Mouse (Mus musculus) forebrain, embryonic 12.5 days (tissue): ENCODE results near the gene Naa80. TPM values are rescaled to one million over a fixed set of nuclear protein-coding genes. Genes with fewer than 3 reads are reported as not detected.

Experiments used
- ATAC-seq: fragments of 200-750 bp; cut with Nextera tagmentation; 2 replicates; pipeline ENCODE4 v1.8.0; 2017; ENCODE audit warnings: moderate TSS enrichment; ENCODE audit not compliant: low FRiP score
- H3K27ac ChIP-seq: fragments of 300-500 bp; sonication (generic); 2 replicates; pipeline ENCODE4 v1.5.1; 2016; ENCODE audit warnings: mild to moderate bottlenecking
- H3K27me3 ChIP-seq: fragments of 300-500 bp; sonication (generic); 2 replicates; pipeline ENCODE4 v1.6.1; 2016; ENCODE audit warnings: mild to moderate bottlenecking
- H3K36me3 ChIP-seq: fragments of 300-500 bp; sonication (generic); replicated peaks from 2 replicates; pipeline ENCODE4 v1.6.1; 2016; ENCODE audit warnings: mild to moderate bottlenecking
- H3K4me1 ChIP-seq: fragments of 300-500 bp; sonication (generic); 2 replicates; pipeline ENCODE4 v1.6.1; 2016
- H3K4me2 ChIP-seq: fragments of 300-500 bp; sonication (generic); 2 replicates; pipeline ENCODE4 v1.6.1; 2016; ENCODE audit warnings: mild to moderate bottlenecking, moderate library complexity
- H3K4me3 ChIP-seq: fragments of 300-500 bp; sonication (generic); replicated peaks from 2 replicates; pipeline ENCODE4 v1.5.1; 2016; ENCODE audit warnings: mild to moderate bottlenecking
- H3K9ac ChIP-seq: fragments of 300-500 bp; sonication (generic); 2 replicates; pipeline ENCODE4 v1.6.1; 2016; ENCODE audit warnings: mild to moderate bottlenecking
- H3K9me3 ChIP-seq: fragments of 300-500 bp; sonication (generic); 2 replicates; pipeline ENCODE4 v1.6.1; 2016
- WGBS: fragments of 180-500 bp; shearing (Covaris S2); methylation state at CpG from one replicate; pipeline ENCODE4 v1.1.7; 2016; 5-methylcytosine and 5-hydroxymethylcytosine counted together
- polyA plus RNA-seq: library from polyadenylated mRNA; unstranded; fragments of >200 nt; fragmentation: Nextera tagmentation; extraction: Ambion mirVana; gene quantifications from 2 replicates; pipeline ENCODE4 v1.2.1, GENCODE M21; 2016

The Naa80 gene
- polyA plus RNA-seq, 1 experiment from 2014 or later: 14.2 TPM

- H3K4me3 ChIP-seq: no peak overlapping the region
- no peak for ATAC-seq
- WGBS: 96% methylated on average over 6 of the region's 6 CpGs
- H3K36me3 ChIP-seq: peaks cover 80% of the 10 kb centered on the region
- 0 out of 2 replicates have a peak overlapping the region, but pooled peaks have one; percentile 62 for H3K27ac ChIP-seq
- no peaks in the 10 kb centered on the region for H3K27me3 ChIP-seq
- H3K9ac ChIP-seq: no peak overlapping the region
- H3K4me1 ChIP-seq: peaks cover 34% of the 10 kb centered on the region
- no peaks in the 10 kb centered on the region for H3K9me3 ChIP-seq
- H3K4me2 ChIP-seq: no peak overlapping the region
Measured at GRCm38 (mm10) chr9:107618098-107618497, 39.4 kb downstream of the Naa80 start.

DNA sequence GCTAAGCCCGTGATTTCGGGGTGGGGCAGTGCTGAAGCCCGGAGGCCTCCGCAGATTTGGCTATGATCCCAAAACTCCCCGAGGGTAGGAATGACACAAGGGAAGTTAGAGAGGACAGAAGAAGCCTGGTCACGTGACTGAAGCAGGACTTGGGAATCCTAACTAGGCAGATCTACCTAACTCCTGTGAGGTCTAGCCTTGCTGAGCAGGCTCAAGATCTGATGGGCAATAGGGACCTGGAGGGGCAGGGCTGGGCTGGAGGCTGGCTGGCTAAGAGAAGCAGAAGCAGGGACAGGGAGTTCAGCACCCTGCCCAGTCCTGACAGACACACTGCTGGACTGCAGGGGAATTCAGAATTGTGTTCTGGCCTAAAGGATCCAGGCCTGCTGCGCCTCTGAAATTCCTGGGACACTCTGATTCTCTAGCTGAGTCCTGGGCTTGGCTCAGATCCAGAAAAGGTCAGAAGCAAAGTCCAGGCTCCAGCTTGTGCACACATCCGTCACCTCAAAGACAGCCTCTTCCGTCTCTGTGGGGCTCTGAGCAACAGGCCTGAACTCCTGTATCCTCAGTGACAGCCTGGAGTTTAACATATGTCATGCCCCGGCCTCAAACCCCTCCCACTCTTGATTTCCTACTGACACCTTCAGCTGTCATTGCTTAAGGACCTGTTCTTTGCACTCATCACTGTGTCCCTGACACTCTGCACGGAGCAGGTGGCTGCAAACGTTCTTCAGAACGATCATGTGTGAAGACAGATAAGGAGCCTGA lies 40.3 kb downstream of the Naa80 start:
- Histone ChIP-seq H3K9me3 (no peaks in the 10 kb centered on the region), H3K4me3 (no peak overlapping the region), H3K36me3 (peaks cover 84% of the 10 kb centered on the region), H3K4me2 (no peak overlapping the region), H3K4me1 (peaks cover 27% of the 10 kb centered on the region), H3K27ac (peak overlapping the region; percentile 62; the same call in 1 of the 2 replicates), H3K9ac (no peak overlapping the region), H3K27me3 (no peaks in the 10 kb centered on the region)
- 70% methylated on average over 13 of the region's 13 CpGs for WGBS
- no peak for ATAC-seq

GRCm38 (mm10) chr9:107619546-107619879 lies 40.8 kb downstream of the Naa80 start:
- Histone ChIP-seq H3K27ac (peak overlapping the region; percentile 62; the same call in 1 of the 2 replicates), H3K9ac (no peak overlapping the region), H3K4me1 (peaks cover 26% of the 10 kb centered on the region), H3K9me3 (no peaks in the 10 kb centered on the region), H3K4me2 (no peak overlapping the region), H3K36me3 (peaks cover 82% of the 10 kb centered on the region), H3K4me3 (no peak overlapping the region), H3K27me3 (no peaks in the 10 kb centered on the region)
- 87% methylated on average over 13 of the region's 13 CpGs for WGBS
- ATAC-seq: no peak

GRCm38 (mm10) chr9:107620954-107621353 lies 42.3 kb downstream of the Naa80 start:
- no peaks in the 10 kb centered on the region for H3K27me3 ChIP-seq
- peaks cover 80% of the 10 kb centered on the region for H3K36me3 ChIP-seq
- H3K4me3 ChIP-seq: no peak overlapping the region
- no peak overlapping the region for H3K9ac ChIP-seq
- H3K4me2 ChIP-seq: no peak overlapping the region
- H3K4me1 ChIP-seq: peaks cover 30% of the 10 kb centered on the region
- H3K9me3 ChIP-seq: no peaks in the 10 kb centered on the region
- no peak for ATAC-seq
- 0 out of 2 replicates have a peak overlapping the region, but pooled peaks have one; percentile 25 for H3K27ac ChIP-seq

GRCm38 (mm10) chr9:107624539-107624938 lies 45.9 kb downstream of the Naa80 start:
- H3K27me3 ChIP-seq: no peaks in the 10 kb centered on the region
- peaks cover 56% of the 10 kb centered on the region for H3K4me1 ChIP-seq
- 73% methylated on average over 5 of the region's 5 CpGs for WGBS
- no peak overlapping the region for H3K9ac ChIP-seq
- H3K27ac ChIP-seq: peak overlapping the region; percentile 68
- no peak overlapping the region for H3K4me3 ChIP-seq
- no peak overlapping the region for H3K4me2 ChIP-seq
- no peaks in the 10 kb centered on the region for H3K9me3 ChIP-seq
- peaks cover 59% of the 10 kb centered on the region for H3K36me3 ChIP-seq
- ATAC-seq: no peak

DNA sequence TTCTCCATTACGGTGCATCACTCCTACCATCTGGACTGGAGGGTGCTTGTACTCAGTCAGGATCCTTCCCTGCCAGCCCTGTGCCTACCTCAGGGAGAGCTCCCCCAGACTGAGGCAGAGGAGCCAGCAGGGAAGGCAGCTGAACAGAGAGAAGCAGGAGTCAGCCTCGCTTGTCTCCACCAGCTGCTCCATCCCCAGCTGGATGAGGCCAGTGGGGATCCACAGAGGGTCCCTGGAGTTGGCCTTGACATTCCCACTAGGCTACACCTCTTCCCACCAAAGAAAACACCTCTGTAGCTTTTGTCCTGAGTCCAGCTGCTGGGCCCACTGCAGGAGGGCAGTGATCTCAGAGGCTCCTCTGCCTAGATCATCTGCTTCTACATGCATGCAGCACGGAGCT lies 46.3 kb downstream of the Naa80 start:
- Histone ChIP-seq H3K4me2 (no peak overlapping the region), H3K9me3 (no peaks in the 10 kb centered on the region), H3K9ac (peak overlapping the region; percentile 43; the same call in 1 of the 2 replicates), H3K4me3 (no peak overlapping the region), H3K27me3 (no peaks in the 10 kb centered on the region), H3K36me3 (peaks cover 55% of the 10 kb centered on the region), H3K4me1 (peaks cover 57% of the 10 kb centered on the region), H3K27ac (peak overlapping the region; percentile 68)
- WGBS: 72% methylated on average over 3 of the region's 3 CpGs
- ATAC-seq: no peak

DNA sequence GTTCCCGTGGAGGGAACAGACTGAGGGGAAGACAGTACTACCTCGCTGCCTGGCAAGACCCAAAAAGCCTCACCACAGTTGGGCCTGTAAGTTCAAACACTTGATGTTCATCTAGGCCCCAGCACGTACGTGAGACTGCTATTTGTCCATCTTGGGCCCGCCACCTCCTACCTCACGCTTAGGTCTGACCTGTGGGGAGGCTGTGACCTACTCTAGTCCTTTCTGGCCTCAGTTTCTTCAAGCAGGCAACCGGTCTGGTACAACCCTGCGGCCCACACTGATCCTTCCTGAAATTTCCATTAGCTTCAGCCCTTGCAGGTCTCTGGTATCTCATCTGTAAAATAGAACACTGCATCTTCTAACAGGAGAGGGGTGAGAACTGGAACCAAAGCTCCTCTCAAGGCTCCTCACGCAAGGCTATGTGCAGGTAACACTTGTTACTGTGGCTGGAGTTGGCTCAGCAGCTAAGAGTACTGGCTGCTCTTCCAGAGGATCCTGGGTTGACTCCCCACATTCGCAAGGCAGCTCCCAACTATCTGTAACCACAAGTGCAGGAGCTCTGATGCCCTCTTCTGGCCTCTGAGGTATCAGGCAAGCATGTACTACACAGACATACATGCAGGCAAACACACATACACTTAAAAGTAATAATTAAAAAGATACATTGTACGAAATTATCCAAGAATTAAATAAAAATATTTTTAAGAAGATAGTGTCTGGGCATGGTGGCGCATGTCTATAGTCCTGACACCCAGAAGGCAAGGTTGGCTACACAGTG lies 46.9 kb downstream of the Naa80 start:
- peaks cover 63% of the 10 kb centered on the region for H3K4me1 ChIP-seq
- H3K9me3 ChIP-seq: no peaks in the 10 kb centered on the region
- H3K27me3 ChIP-seq: no peaks in the 10 kb centered on the region
- H3K4me3 ChIP-seq: no peak overlapping the region
- H3K9ac ChIP-seq: peak overlapping the region; percentile 43; the same call in 1 of the 2 replicates
- no peak for ATAC-seq
- peaks cover 49% of the 10 kb centered on the region for H3K36me3 ChIP-seq
- peak overlapping the region; percentile 100 for H3K27ac ChIP-seq
- H3K4me2 ChIP-seq: 0 out of 2 replicates have a peak overlapping the region, but pooled peaks have one; percentile 99
- 87% methylated on average over 12 of the region's 12 CpGs for WGBS

DNA sequence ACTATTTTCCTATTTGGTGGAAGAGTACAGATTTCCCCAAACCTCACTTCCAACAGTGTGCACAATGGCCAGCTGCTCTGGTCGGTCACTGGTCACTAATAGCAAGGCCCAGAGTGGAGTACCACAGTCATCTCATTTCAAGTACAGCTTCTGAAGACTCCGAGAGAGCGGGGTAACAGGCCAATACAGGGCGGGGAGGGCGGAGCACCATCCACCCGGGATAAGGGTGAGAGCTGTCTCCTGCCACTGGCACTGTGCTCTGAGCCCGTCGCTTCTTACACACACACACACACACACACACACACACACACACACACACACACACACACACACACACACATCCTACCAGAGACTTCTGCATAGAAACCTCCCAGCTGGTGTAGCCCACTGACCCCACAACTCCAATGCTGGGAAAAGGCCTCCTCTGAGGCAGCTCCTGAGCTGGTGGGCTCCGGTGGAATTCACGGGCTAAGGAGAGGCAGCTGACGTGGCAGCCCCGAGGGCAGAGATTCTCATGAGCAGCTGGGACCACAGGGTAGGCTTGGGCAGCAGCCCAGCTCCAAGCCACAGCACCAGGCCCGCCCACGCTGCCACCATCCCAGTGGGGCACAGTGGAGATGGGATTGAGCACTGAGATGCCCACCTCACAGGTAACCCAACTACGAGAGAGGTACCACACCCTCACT lies 47.6 kb downstream of the Naa80 start:
- peak overlapping the region; percentile 68 for H3K9ac ChIP-seq
- peaks cover 70% of the 10 kb centered on the region for H3K4me1 ChIP-seq
- H3K27me3 ChIP-seq: no peaks in the 10 kb centered on the region
- no peaks in the 10 kb centered on the region for H3K9me3 ChIP-seq
- ATAC-seq: peak; percentile 48; the same call in 1 of the 2 replicates
- H3K27ac ChIP-seq: peak overlapping the region; percentile 100
- H3K4me2 ChIP-seq: peak overlapping the region; percentile 99
- H3K36me3 ChIP-seq: peaks cover 48% of the 10 kb centered on the region
- WGBS: 27% methylated on average over 12 of the region's 15 CpGs
- peak overlapping the region; percentile 16 for H3K4me3 ChIP-seq

GRCm38 (mm10) chr9:107626844-107627277 lies 48.2 kb downstream of the Naa80 start:
- Histone ChIP-seq H3K4me3 (peak overlapping the region; percentile 16), H3K4me2 (peak overlapping the region; percentile 99), H3K36me3 (peaks cover 48% of the 10 kb centered on the region), H3K9ac (peak overlapping the region; percentile 68), H3K27me3 (no peaks in the 10 kb centered on the region), H3K4me1 (peaks cover 76% of the 10 kb centered on the region), H3K9me3 (no peaks in the 10 kb centered on the region), H3K27ac (peak overlapping the region; percentile 100)
- 0% methylated on average over 2 of the region's 2 CpGs for WGBS
- peak; percentile 79 for ATAC-seq

GRCm38 (mm10) chr9:107627387-107628255 lies 48.9 kb downstream of the Naa80 start:
- H3K27me3 ChIP-seq: no peaks in the 10 kb centered on the region
- ATAC-seq: no peak
- H3K4me2 ChIP-seq: peak overlapping the region; percentile 99
- H3K4me3 ChIP-seq: peak overlapping the region; percentile 16; the same call in 1 of the 2 replicates
- H3K9me3 ChIP-seq: no peaks in the 10 kb centered on the region
- peaks cover 83% of the 10 kb centered on the region for H3K4me1 ChIP-seq
- H3K9ac ChIP-seq: peak overlapping the region; percentile 68
- WGBS: 13% methylated on average over 20 of the region's 20 CpGs
- peaks cover 41% of the 10 kb centered on the region for H3K36me3 ChIP-seq
- H3K27ac ChIP-seq: peak overlapping the region; percentile 100

DNA sequence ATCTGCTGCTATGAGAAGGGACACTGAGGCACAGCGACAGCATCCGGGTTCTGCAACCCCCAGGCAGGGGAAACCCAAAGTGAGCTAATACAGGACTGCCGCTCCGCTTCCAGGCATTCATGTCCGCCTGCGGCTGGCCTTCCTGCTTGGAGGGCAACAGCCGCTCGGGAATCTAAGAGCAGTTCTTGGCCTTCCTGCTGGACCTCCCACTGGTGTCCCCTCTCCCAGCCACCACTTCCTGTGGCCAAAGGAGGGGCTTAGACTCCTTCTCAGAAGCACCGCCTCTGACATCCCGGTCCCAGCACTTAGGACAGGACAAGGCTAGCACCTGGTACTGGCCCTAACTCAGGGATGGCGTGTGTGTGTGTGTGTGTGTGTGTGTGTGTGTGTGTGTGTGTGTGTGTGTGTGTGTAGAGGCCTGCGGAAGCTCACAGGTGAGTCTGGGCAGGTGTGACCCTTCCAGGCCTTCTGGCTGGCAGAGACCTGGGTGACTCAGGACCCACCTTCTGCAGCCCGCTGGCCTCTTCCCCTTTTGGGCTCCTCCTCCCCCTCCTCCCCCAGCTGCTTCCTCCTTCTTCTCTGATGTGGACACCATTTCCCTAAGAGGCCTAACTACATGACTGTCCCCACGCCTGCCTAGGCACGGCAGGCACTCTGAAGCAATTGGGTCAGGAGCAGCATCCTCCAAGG lies 50.2 kb downstream of the Naa80 start:
- Histone ChIP-seq H3K9ac (peak overlapping the region; percentile 68), H3K4me2 (peak overlapping the region; percentile 99), H3K4me3 (no peak overlapping the region), H3K4me1 (peaks cover 95% of the 10 kb centered on the region), H3K27ac (peak overlapping the region; percentile 100), H3K36me3 (peaks cover 30% of the 10 kb centered on the region), H3K9me3 (no peaks in the 10 kb centered on the region), H3K27me3 (no peaks in the 10 kb centered on the region)
- no peak for ATAC-seq
- WGBS: 32% methylated on average over 14 of the region's 15 CpGs
